Mouse (Mus musculus) liver, adult 2 months (tissue): Measurements from ENCODE around the gene Fis1. TPM values are rescaled to one million over a fixed set of nuclear protein-coding genes. Genes with fewer than 3 reads are reported as not detected.

Experiments used
- DNase-seq: peaks from one replicate; pipeline ENCODE4 v3.0.0-alpha.2; 2011; ENCODE audit warnings: low read depth, low spot score; ENCODE audit errors: extremely low read depth
- H3K27ac ChIP-seq: fragments of 200-500 bp; replicated peaks from 2 replicates; pipeline ENCODE4 v1.5.1; 2012; ENCODE audit warnings: low read depth, mild to moderate bottlenecking, control low read depth, inconsistent platforms, low read length; ENCODE audit not compliant: insufficient read depth
- H3K27me3 ChIP-seq: fragments of 200-500 bp; 2 replicates; pipeline ENCODE4 v1.6.1; 2012; ENCODE audit warnings: mild to moderate bottlenecking, moderate library complexity, low read length, inconsistent platforms; ENCODE audit not compliant: control insufficient read depth, insufficient read depth
- H3K36me3 ChIP-seq: fragments of 200-500 bp; 2 replicates; pipeline ENCODE4 v1.6.1; 2012; ENCODE audit warnings: low read length, inconsistent platforms; ENCODE audit not compliant: control insufficient read depth, insufficient read depth
- H3K4me1 ChIP-seq: fragments of 200-500 bp; 2 replicates; pipeline ENCODE4 v1.6.1; 2011; ENCODE audit warnings: low read length; ENCODE audit not compliant: control insufficient read depth, insufficient read depth
- H3K4me3 ChIP-seq: fragments of 200-500 bp; 2 replicates; pipeline ENCODE4 v1.5.1; 2011; ENCODE audit warnings: low read depth, mild to moderate bottlenecking, control low read depth, low read length, moderate library complexity; ENCODE audit not compliant: insufficient read depth
- H3K79me2 ChIP-seq: fragments of 200-500 bp; 2 replicates; pipeline ENCODE4 v1.6.1; 2012; ENCODE audit warnings: inconsistent platforms, mild to moderate bottlenecking, low read length, moderate library complexity; ENCODE audit not compliant: control insufficient read depth, insufficient read depth
- H3K9ac ChIP-seq: fragments of 200-500 bp; 2 replicates; pipeline ENCODE4 v1.6.1; 2012; ENCODE audit warnings: low read depth, mild to moderate bottlenecking, control low read depth, inconsistent platforms, low read length
- CTCF ChIP-seq: fragments of 200-500 bp; IDR thresholded peaks from 2 replicates; pipeline ENCODE4 v1.5.1; 2011; ENCODE audit warnings: low read depth, low read length, control low read depth
- POLR2A ChIP-seq: fragments of 200-500 bp; IDR thresholded peaks from 2 replicates; pipeline ENCODE4 v1.6.1; 2011; ENCODE audit warnings: low read length, control low read depth; ENCODE audit not compliant: insufficient read depth; ENCODE audit errors: extremely low read depth
- WGBS: fragments of 180-500 bp; shearing (Covaris S2); methylation state at CpG from one replicate; pipeline ENCODE4 v1.1.7; 2018; 5-methylcytosine and 5-hydroxymethylcytosine counted together
- polyA plus RNA-seq: library from polyadenylated mRNA; depleted of rRNA; stranded (reverse); fragments of >200 nt; gene quantifications from 2 replicates; pipeline ENCODE4 v1.2.3, GENCODE M21; 2012
- total RNA-seq: library from RNA; depleted of rRNA; stranded (reverse); fragments of >200 nt; gene quantifications from 2 replicates; pipeline ENCODE4 v1.2.3, GENCODE M21; 2014

Gene Fis1
- total and polyA plus RNA-seq, 2 experiments, result 112 to 115 TPM

DNA sequence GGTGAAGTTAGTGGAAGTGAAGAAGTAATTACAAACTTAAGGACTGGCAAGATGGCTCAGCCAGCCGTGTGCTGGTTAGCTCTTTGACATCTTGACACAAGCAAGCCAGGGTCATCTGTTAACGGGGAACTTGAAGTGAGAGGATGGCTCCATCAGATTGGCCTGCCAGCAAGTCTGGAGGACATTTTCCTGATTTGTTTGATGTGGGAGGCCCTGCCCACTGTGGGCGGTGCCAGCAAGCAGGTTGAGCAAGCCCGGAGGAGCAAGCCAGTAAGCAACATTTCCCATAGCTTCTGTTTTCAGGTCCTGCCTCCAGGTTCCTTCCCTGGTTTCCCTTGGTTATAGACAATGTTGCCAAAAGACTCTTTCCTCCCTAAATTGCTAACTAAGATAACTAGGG is 2.5 kb downstream of the Fis1 start:
- H3K79me2 ChIP-seq, result peaks cover 21% of the 10 kb centered on the region; the same call in 1 of the 2 replicates
- TF ChIP-seq CTCF (no peak), POLR2A (no peak)
- no peak overlapping the region for H3K9ac ChIP-seq
- H3K4me1 ChIP-seq, result peaks cover 28% of the 10 kb centered on the region
- no peaks in the 10 kb centered on the region for H3K27me3 ChIP-seq
- no peaks in the 10 kb centered on the region for H3K36me3 ChIP-seq
- peak; percentile 74 for DNase-seq
- H3K4me3 ChIP-seq, result no peak overlapping the region
- WGBS, result 35% methylated on average over 4 of the region's 4 CpGs
- H3K27ac ChIP-seq, result 0 out of 2 replicates have a peak overlapping the region, but pooled peaks have one; percentile 4

DNA sequence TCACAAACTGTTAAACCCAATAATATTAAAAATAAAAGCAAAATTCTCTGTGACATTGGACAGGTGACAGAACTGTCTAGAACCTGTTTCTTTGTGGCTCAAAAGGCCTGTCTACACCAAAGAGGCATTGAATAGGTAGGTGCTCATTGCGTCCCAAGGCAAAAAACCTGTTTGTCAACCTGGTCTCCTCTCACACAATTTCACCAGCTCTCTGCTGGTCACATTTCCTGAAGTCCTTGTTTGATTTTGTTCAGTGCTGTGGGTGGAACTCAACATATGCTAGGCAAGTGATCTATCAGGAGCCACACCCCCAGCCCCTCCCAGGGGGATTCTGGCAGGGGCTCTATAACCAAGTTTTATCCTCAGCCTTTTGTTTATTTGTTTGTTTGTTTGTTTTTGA is 4.2 kb downstream of the Fis1 start:
- no peaks in the 10 kb centered on the region for H3K27me3 ChIP-seq
- DNase-seq, result no peak
- H3K27ac ChIP-seq, result no peak overlapping the region

DNA sequence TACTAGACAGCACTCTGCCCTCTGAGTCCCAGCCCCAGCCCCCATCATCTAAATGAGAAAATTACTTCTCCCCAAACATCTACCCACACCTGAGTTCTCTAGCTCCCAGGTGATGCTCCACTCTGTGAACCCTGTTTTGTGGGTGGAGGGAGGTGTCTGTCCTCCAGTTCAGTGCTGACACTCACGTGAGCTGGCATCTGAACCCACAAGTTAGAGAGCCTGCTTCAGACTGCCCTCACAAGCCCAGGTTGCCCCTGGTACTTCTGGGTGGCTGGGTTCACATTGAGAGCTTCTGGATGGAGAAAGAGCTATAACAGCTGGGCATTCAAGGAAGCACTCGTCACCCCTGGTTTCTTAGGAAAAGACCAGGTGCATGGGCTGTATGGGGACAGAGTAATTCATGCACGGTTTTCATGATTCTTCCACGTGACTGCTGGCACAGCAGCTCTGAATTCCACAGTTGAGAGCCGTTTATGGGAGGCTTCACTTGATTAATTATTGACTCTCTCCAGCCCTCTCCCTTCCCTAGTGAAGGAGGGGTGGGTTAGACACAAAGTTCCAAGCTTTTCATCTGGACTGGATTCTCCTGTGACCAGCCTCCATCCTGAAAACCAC is 6.0 kb downstream of the Fis1 start:
- Histone ChIP-seq H3K4me3 (no peak overlapping the region), H3K27me3 (no peaks in the 10 kb centered on the region), H3K9ac (no peak overlapping the region), H3K79me2 (peaks cover 22% of the 10 kb centered on the region; the same call in 1 of the 2 replicates), H3K4me1 (peaks cover 35% of the 10 kb centered on the region), H3K27ac (peak overlapping the region; percentile 63), H3K36me3 (0 out of 2 replicates have a peak, but pooled peaks cover 2% of the 10 kb centered on the region)
- TF ChIP-seq POLR2A (no peak), CTCF (no peak)
- DNase-seq, result peak; percentile 87
- WGBS, result 21% methylated on average over 5 of the region's 5 CpGs

More for the DNA sequence above, 4.2 kb downstream of the Fis1 start:
- H3K36me3 ChIP-seq, result no peaks in the 10 kb centered on the region
- no peak overlapping the region for H3K4me3 ChIP-seq
- no peak for TF ChIP-seq CTCF
- no peak for TF ChIP-seq POLR2A
- 98% methylated on average over 1 of the region's 1 CpGs for WGBS
- no peak overlapping the region for H3K9ac ChIP-seq
- peaks cover 28% of the 10 kb centered on the region for H3K4me1 ChIP-seq
- H3K79me2 ChIP-seq, result peaks cover 23% of the 10 kb centered on the region; the same call in 1 of the 2 replicates

DNA sequence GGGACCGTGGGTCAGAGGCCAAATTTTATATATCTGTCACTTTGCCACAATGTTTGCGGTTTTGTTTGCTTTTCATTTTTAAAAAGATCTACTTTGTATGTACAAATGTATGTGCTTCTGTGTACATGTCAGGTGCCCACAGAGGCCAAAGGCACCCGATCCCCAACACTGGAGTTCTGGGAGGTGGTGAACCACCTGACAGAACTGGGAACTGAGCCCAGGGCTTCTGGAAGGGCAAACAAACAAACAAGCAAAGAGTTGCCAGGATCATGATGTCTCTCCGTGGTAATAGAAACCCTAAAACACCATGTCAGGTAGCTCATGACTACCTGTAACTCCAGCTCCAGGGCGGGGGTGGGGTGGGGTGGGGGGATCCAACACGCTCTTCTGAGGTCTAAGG is 7.0 kb downstream of the Fis1 start:
- Histone ChIP-seq H3K9ac (no peak overlapping the region), H3K36me3 (peaks cover 2% of the 10 kb centered on the region; the same call in 1 of the 2 replicates), H3K4me3 (no peak overlapping the region), H3K4me1 (peaks cover 29% of the 10 kb centered on the region), H3K27ac (no peak overlapping the region), H3K79me2 (peaks cover 15% of the 10 kb centered on the region; the same call in 1 of the 2 replicates), H3K27me3 (no peaks in the 10 kb centered on the region)
- no peak for TF ChIP-seq CTCF
- TF ChIP-seq POLR2A, result no peak
- WGBS, result 64% methylated on average over 6 of the region's 6 CpGs
- peak; percentile 94 for DNase-seq

DNA sequence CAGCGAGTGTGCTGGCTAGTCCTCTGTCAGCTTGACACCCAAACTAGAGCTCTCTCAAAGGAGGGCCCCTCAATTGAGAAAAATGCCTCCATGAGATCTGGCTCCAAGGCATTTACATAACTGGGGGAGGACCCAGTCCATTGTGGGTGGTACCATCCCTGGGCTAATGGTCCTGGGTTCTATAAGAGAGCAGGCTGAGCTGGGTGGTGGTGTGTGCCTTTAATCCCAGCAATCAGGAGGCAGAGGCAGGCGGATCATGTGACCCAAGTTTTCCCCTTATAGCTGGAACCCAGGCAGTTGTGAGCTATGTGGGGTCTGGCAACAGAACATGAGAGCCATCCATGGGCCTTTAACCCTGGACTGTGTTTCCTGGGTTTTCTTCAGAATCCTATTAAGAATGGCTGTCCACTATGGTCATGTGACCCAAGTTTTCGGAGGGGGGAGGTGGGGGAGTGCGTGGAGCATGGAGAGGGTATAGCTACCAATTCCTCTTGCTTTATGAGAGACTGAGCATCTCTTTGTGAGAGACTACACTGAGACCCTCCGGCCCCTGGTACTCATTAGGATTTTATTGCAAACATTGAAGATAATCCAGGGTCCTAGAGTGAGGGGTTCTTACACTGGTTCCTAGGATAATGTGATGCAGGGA is 8.4 kb downstream of the Fis1 start:
- H3K36me3 ChIP-seq, result peaks cover 2% of the 10 kb centered on the region; the same call in 1 of the 2 replicates
- no peaks in the 10 kb centered on the region for H3K27me3 ChIP-seq
- peaks cover 7% of the 10 kb centered on the region; the same call in 1 of the 2 replicates for H3K79me2 ChIP-seq
- peak overlapping the region; percentile 66 for H3K4me3 ChIP-seq
- H3K9ac ChIP-seq, result 0 out of 2 replicates have a peak overlapping the region, but pooled peaks have one; percentile 5
- WGBS, result 37% methylated on average over 5 of the region's 5 CpGs
- peak overlapping the region; percentile 34 for H3K27ac ChIP-seq
- peaks cover 22% of the 10 kb centered on the region for H3K4me1 ChIP-seq
- TF ChIP-seq POLR2A, result no peak
- no peak for TF ChIP-seq CTCF
- DNase-seq, result no peak
